Comparison of ENCODE assay signal across 8 mouse cellular contexts in the genomic region with DNA sequence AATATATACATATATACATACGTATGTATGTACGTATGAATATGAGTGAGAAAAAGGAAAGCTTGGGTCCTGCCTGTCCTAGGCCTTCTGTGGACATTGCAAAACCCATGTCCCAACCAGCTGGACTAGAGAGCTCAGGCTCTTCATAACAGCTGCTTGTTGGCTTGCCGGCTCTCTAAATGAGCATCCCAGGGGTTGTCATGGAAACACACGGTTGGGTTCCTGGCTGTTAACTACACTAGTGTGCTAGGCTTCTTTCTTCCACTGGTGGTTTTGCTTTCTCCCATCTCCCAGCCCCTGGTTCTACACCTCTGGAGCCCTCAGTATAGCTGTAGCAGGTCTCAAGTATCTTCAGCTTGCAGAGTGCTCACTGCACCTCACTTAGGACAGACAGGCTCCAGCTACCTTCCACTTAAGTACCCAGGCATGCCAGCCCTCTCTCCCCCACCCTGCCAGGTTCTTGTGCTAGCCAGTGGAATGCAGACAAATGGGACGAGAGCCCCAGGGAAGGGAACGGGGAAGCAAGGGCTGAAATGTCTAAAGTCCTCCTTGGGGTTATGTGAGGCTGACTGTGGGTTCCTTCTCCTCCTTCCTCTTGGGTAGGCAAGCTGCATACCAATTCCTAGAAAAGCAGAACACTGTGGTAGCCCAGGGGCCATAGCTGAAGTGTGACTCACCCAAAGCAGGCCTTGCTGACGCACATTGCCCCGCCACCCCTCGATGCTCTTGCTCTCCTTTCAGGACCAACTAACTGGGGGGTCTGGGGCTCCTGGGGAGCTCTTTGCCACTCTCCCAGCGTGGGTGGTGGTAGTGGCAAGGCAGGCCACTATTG. TPM values are rescaled to one million over a fixed set of nuclear protein-coding genes. Genes with fewer than 3 reads are reported as not detected.
DNase-seq lines count a peak whose midpoint lies in the region; ATAC-seq and TF ChIP-seq lines count a peak whose summit lies in the region.

No protein-coding gene starts in this region.

- peak overlapping the region; percentile 38 for H3K27ac ChIP-seq in forebrain, embryonic 15.5 days (replicated peaks)
- H3K27ac ChIP-seq in intestine, embryonic 14.5 days (ENCODE audit: low read depth) = peak overlapping the region; percentile 89
- H3K27ac ChIP-seq in limb, embryonic 11.5 days (replicated peaks; ENCODE audit: low read depth, low read length) = no peak overlapping the region
- H3K27ac ChIP-seq in midbrain, embryonic 16.5 days (ENCODE audit: low read length) = peak overlapping the region; percentile 68

- in situ Hi-C loops in Patski (cut with MboI; ENCODE audit: low pct_unique_long_range_greater_than_20kb) = no loop called here

- WGBS in forebrain, embryonic 15.5 days = 53% methylated on average over 10 of the region's 10 CpGs
- WGBS in intestine, embryonic 14.5 days = 50% methylated on average over 10 of the region's 10 CpGs
- WGBS in limb, embryonic 11.5 days = 61% methylated on average over 10 of the region's 10 CpGs
- WGBS in midbrain, embryonic 16.5 days = 61% methylated on average over 10 of the region's 10 CpGs

- peaks cover 19% of the 10 kb centered on the region for H3K4me1 ChIP-seq in forebrain, embryonic 15.5 days
- H3K4me1 ChIP-seq in intestine, embryonic 14.5 days (replicated peaks; ENCODE audit: control insufficient read depth, insufficient read depth, low read length) = peaks cover 37% of the 10 kb centered on the region
- peaks cover 26% of the 10 kb centered on the region for H3K4me1 ChIP-seq in limb, embryonic 11.5 days (ENCODE audit: control insufficient read depth, insufficient read depth, low read length)
- H3K4me1 ChIP-seq in midbrain, embryonic 16.5 days (ENCODE audit: control insufficient read depth, insufficient read depth, low read length) = peaks cover 7% of the 10 kb centered on the region

- peak; percentile 90 for ATAC-seq in Patski
- peak; percentile 51 for ATAC-seq in forebrain, embryonic 15.5 days (replicated peaks)
- no peak for ATAC-seq in intestine, embryonic 14.5 days (replicated peaks; ENCODE audit: low FRiP score, low TSS enrichment, low read depth)
- no peak for ATAC-seq in limb, embryonic 11.5 days (ENCODE audit: insufficient number of reproducible peaks, low FRiP score, low TSS enrichment, low read depth)
- ATAC-seq in midbrain, embryonic 16.5 days = peak; percentile 70; the same call in 1 of the 2 replicates

- H3K27me3 ChIP-seq in Patski = no peaks in the 10 kb centered on the region
- H3K27me3 ChIP-seq in forebrain, embryonic 15.5 days = no peaks in the 10 kb centered on the region
- no peaks in the 10 kb centered on the region for H3K27me3 ChIP-seq in intestine, embryonic 14.5 days (replicated peaks; ENCODE audit: control insufficient read depth, insufficient read depth, low read length)
- no peaks in the 10 kb centered on the region for H3K27me3 ChIP-seq in limb, embryonic 11.5 days (ENCODE audit: control insufficient read depth, insufficient read depth, low read length)
- no peaks in the 10 kb centered on the region for H3K27me3 ChIP-seq in midbrain, embryonic 16.5 days (ENCODE audit: control insufficient read depth, insufficient read depth, low read depth, low read length)

- POLR2A ChIA-PET in Patski (lab: Charles Lee) = interaction anchor here (0.8 to 2.5 kb wide), 8 partner anchors 12 to 72 kb away, joined by 3 to 20 read pairs (median 4); partner anchors contain the start of genes Eva1b and Stk40

- CTCF ChIA-PET in Patski (lab: Charles Lee) = interaction anchor here (0.8 to 2.3 kb wide), 11 partner anchors 10 to 182 kb away, joined by 3 to 8 read pairs (median 4); no protein-coding TSS in a partner anchor

- H3K36me3 ChIP-seq in forebrain, embryonic 15.5 days = peaks cover 51% of the 10 kb centered on the region
- H3K36me3 ChIP-seq in intestine, embryonic 14.5 days (ENCODE audit: control insufficient read depth, insufficient read depth, low read length) = peaks cover 41% of the 10 kb centered on the region
- H3K36me3 ChIP-seq in limb, embryonic 11.5 days (ENCODE audit: control insufficient read depth, insufficient read depth, low read length) = peaks cover 22% of the 10 kb centered on the region; the same call in 1 of the 2 replicates
- peaks cover 35% of the 10 kb centered on the region for H3K36me3 ChIP-seq in midbrain, embryonic 16.5 days (ENCODE audit: control insufficient read depth, insufficient read depth, low read length)

- no peaks in the 10 kb centered on the region for H3K9me3 ChIP-seq in forebrain, embryonic 15.5 days
- no peaks in the 10 kb centered on the region for H3K9me3 ChIP-seq in intestine, embryonic 14.5 days (ENCODE audit: control insufficient read depth, low read length)
- no peaks in the 10 kb centered on the region for H3K9me3 ChIP-seq in limb, embryonic 11.5 days (ENCODE audit: control insufficient read depth, low read length)
- H3K9me3 ChIP-seq in midbrain, embryonic 16.5 days (replicated peaks; ENCODE audit: control insufficient read depth, low read length, poor library complexity, severe bottlenecking) = no peaks in the 10 kb centered on the region

- H3K4me2 ChIP-seq in forebrain, embryonic 15.5 days (replicated peaks) = no peak overlapping the region
- peak overlapping the region; percentile 22; the same call in 1 of the 2 replicates for H3K4me2 ChIP-seq in intestine, embryonic 14.5 days (ENCODE audit: low read length)
- no peak overlapping the region for H3K4me2 ChIP-seq in limb, embryonic 11.5 days (ENCODE audit: low read depth, severe bottlenecking)
- H3K4me2 ChIP-seq in midbrain, embryonic 16.5 days (ENCODE audit: low read length) = no peak overlapping the region

- no peak overlapping the region for H3K9ac ChIP-seq in forebrain, embryonic 15.5 days (replicated peaks)
- no peak overlapping the region for H3K9ac ChIP-seq in intestine, embryonic 14.5 days (ENCODE audit: low read length)
- no peak overlapping the region for H3K9ac ChIP-seq in limb, embryonic 11.5 days (ENCODE audit: low read length)
- H3K9ac ChIP-seq in midbrain, embryonic 16.5 days (ENCODE audit: low read depth, low read length) = no peak overlapping the region

- no peak for TF ChIP-seq CTCF in Patski (IDR thresholded peaks at IDR 0.05)

- no peak overlapping the region for H3K4me3 ChIP-seq in forebrain, embryonic 15.5 days
- no peak overlapping the region for H3K4me3 ChIP-seq in intestine, embryonic 14.5 days (ENCODE audit: low read depth, low read length)
- no peak overlapping the region for H3K4me3 ChIP-seq in limb, embryonic 11.5 days (ENCODE audit: low read depth, low read length)
- H3K4me3 ChIP-seq in midbrain, embryonic 16.5 days (ENCODE audit: low read depth, low read length) = no peak overlapping the region

- peak; percentile 83 to 91 for DNase-seq in adrenal gland, adult (ENCODE audit: inconsistent age in 2 of 2, low spot score in 1 of 2)
- no peak for DNase-seq in adrenal gland, postnatal 4 days (ENCODE audit: low spot score in 2 of 2)
- peak; percentile 89 for DNase-seq in Patski (ENCODE audit: low read depth, low spot score)
- DNase-seq in intestine, embryonic 14.5 days (ENCODE audit: low spot score) = no peak
- peak; percentile 57 for DNase-seq in limb, embryonic 11.5 days (ENCODE audit: low spot score)
- DNase-seq in ovary, postnatal 14 days (ENCODE audit: low spot score) = no peak

RNA-seq across cellular contexts. Expression of gene Eva1b, which starts 16.0 kb away (rescaled TPM):
- total RNA-seq in adrenal gland, postnatal 4 days (2021) = 10 to 100 TPM; 67.2 to 69.6 TPM
- 62.2 TPM for polyA plus RNA-seq in Patski (2021)
- polyA plus RNA-seq in forebrain, embryonic 15.5 days (2015; fragmentation: Nextera tagmentation; extraction: Ambion mirVana) = 9.2 and 10.1 TPM in 2 replicates
- 61.0 and 63.2 TPM in 2 replicates for polyA plus RNA-seq in intestine, embryonic 14.5 days (2014; fragmentation: Nextera tagmentation; extraction: Ambion mirVana)
- 64.3 and 70.3 TPM in 2 replicates for polyA plus RNA-seq in limb, embryonic 11.5 days (2014; fragmentation: Nextera tagmentation; extraction: Ambion mirVana)
- polyA plus RNA-seq in midbrain, embryonic 16.5 days (2015; fragmentation: Nextera tagmentation; extraction: Ambion mirVana) = 7.9 and 10.0 TPM in 2 replicates

RNA-seq across cellular contexts. Expression of gene Stk40, which starts 27.7 kb away (rescaled TPM):
- 10 to 100 TPM; 25.9 to 30.5 TPM for total RNA-seq in adrenal gland, postnatal 4 days (2021)
- 11.8 TPM for polyA plus RNA-seq in Patski (2021)
- polyA plus RNA-seq in forebrain, embryonic 15.5 days (2015; fragmentation: Nextera tagmentation; extraction: Ambion mirVana) = 35.3 and 35.4 TPM in 2 replicates
- polyA plus RNA-seq in intestine, embryonic 14.5 days (2014; fragmentation: Nextera tagmentation; extraction: Ambion mirVana) = 22.5 and 23.8 TPM in 2 replicates
- polyA plus RNA-seq in limb, embryonic 11.5 days (2014; fragmentation: Nextera tagmentation; extraction: Ambion mirVana) = 27.8 and 30.4 TPM in 2 replicates
- 27.1 and 31.1 TPM in 2 replicates for polyA plus RNA-seq in midbrain, embryonic 16.5 days (2015; fragmentation: Nextera tagmentation; extraction: Ambion mirVana)

RNA-seq across cellular contexts. Expression of gene Sh3d21, which starts 31.8 kb away (rescaled TPM):
- total RNA-seq in adrenal gland, postnatal 4 days (2021) = 1 to 10 TPM; 4.2 to 4.3 TPM
- polyA plus RNA-seq in Patski (2021) = 0.54 TPM
- 0.86 and 0.88 TPM in 2 replicates for polyA plus RNA-seq in forebrain, embryonic 15.5 days (2015; fragmentation: Nextera tagmentation; extraction: Ambion mirVana)
- 7.4 and 7.9 TPM in 2 replicates for polyA plus RNA-seq in intestine, embryonic 14.5 days (2014; fragmentation: Nextera tagmentation; extraction: Ambion mirVana)
- 5.4 and 5.5 TPM in 2 replicates for polyA plus RNA-seq in limb, embryonic 11.5 days (2014; fragmentation: Nextera tagmentation; extraction: Ambion mirVana)
- polyA plus RNA-seq in midbrain, embryonic 16.5 days (2015; fragmentation: Nextera tagmentation; extraction: Ambion mirVana) = 1.4 and 1.8 TPM in 2 replicates

RNA-seq across cellular contexts. Expression of gene Lsm10, which starts 35.1 kb away (rescaled TPM):
- 10 to 100 TPM; 26.7 to 27.1 TPM for total RNA-seq in adrenal gland, postnatal 4 days (2021)
- 30.7 TPM for polyA plus RNA-seq in Patski (2021)
- 58.9 and 63.8 TPM in 2 replicates for polyA plus RNA-seq in forebrain, embryonic 15.5 days (2015; fragmentation: Nextera tagmentation; extraction: Ambion mirVana)
- polyA plus RNA-seq in intestine, embryonic 14.5 days (2014; fragmentation: Nextera tagmentation; extraction: Ambion mirVana) = 55.6 and 58.5 TPM in 2 replicates
- polyA plus RNA-seq in limb, embryonic 11.5 days (2014; fragmentation: Nextera tagmentation; extraction: Ambion mirVana) = 39.0 and 44.8 TPM in 2 replicates
- 55.1 and 63.5 TPM in 2 replicates for polyA plus RNA-seq in midbrain, embryonic 16.5 days (2015; fragmentation: Nextera tagmentation; extraction: Ambion mirVana)

Comparison
In these comparisons a context has a peak if more than half of its experiments do, and no peak if none do; other contexts are left out.
1. DNase-seq: peak in adrenal gland, adult (2 of 2), Patski (single experiment) and limb, embryonic 11.5 days (single experiment); none in adrenal gland, postnatal 4 days (0 of 2), intestine, embryonic 14.5 days (single experiment) and ovary, postnatal 14 days (single experiment).
2. ATAC-seq: peak in Patski (single experiment), forebrain, embryonic 15.5 days (single experiment) and midbrain, embryonic 16.5 days (single experiment); none in intestine, embryonic 14.5 days (single experiment) and limb, embryonic 11.5 days (single experiment).